In genomic region chr9:30921261-30922103, GRCm38 (mm10) we compare ENCODE assay signal across 8 mouse cellular contexts. TPM values are rescaled to one million over a fixed set of nuclear protein-coding genes. Genes with fewer than 3 reads are reported as not detected.
DNase-seq lines count a peak whose midpoint lies in the region; ATAC-seq and TF ChIP-seq lines count a peak whose summit lies in the region.

No protein-coding gene starts in this region.

- H3K9me3 ChIP-seq in heart, embryonic 14.5 days (ENCODE audit: control insufficient read depth, low read length) = no peaks in the 10 kb centered on the region
- no peaks in the 10 kb centered on the region for H3K9me3 ChIP-seq in liver, embryonic 14.5 days (ENCODE audit: control insufficient read depth, low read length)

- TF ChIP-seq EP300 in liver, embryonic 14.5 days (IDR thresholded peaks at IDR 0.05; ENCODE audit: low read depth) = no peak

- DNase-seq in cerebellum, postnatal 10 days = peak; percentile 26 to 42
- no peak for DNase-seq in cerebellum, adult 9-10 months
- DNase-seq in R1 (ENCODE audit: low read depth, low spot score) (peak; percentile 51), MN1 (ENCODE audit: low spot score) (no peak)
- DNase-seq in liver, embryonic 14.5 days (ENCODE audit: low read depth in 3 of 3, low spot score in 3 of 3) = no peak
- DNase-seq in layer of hippocampus, postnatal 14 days (ENCODE audit: low spot score in 2 of 2) = no peak
- DNase-seq in cerebellum, adult 11-12 months = no peak

- 2% methylated on average over 56 of the region's 56 CpGs for WGBS in heart, embryonic 14.5 days
- WGBS in liver, embryonic 14.5 days (ENCODE audit: insufficient replicate concordance) = 5% methylated on average over 56 of the region's 56 CpGs

- ATAC-seq in heart, embryonic 14.5 days (ENCODE audit: insufficient number of reproducible peaks, insufficient read depth, low FRiP score, low read depth) = no peak
- ATAC-seq in liver, embryonic 14.5 days (ENCODE audit: insufficient read depth) = no peak

- peaks cover 8% of the 10 kb centered on the region; the same call in 1 of the 2 replicates for H3K27me3 ChIP-seq in heart, embryonic 14.5 days (ENCODE audit: control insufficient read depth, insufficient read depth, low read length)
- H3K27me3 ChIP-seq in liver, embryonic 14.5 days (ENCODE audit: control insufficient read depth, insufficient read depth, low read length) = peaks cover 15% of the 10 kb centered on the region

- H3K4me3 ChIP-seq in heart, embryonic 14.5 days (ENCODE audit: control insufficient read depth in 1 of 2, insufficient read depth in 1 of 2, low read depth in 1 of 2, low read length in 2 of 2) = peak overlapping the region; percentile 59 to 63
- H3K4me3 ChIP-seq in liver, embryonic 14.5 days (ENCODE audit: insufficient read depth in 1 of 2, low read depth in 2 of 2, low read length in 2 of 2) = peak overlapping the region; percentile 26 to 37; a peak in 3 of 4 replicates

- H3K36me3 ChIP-seq in heart, embryonic 14.5 days (ENCODE audit: control insufficient read depth, insufficient read depth, low read length) = no peaks in the 10 kb centered on the region
- H3K36me3 ChIP-seq in liver, embryonic 14.5 days (replicated peaks; ENCODE audit: control insufficient read depth, insufficient read depth, low read depth) = no peaks in the 10 kb centered on the region

- TF ChIP-seq CTCF in liver, embryonic 14.5 days (IDR thresholded peaks at IDR 0.05; ENCODE audit: low read depth) = no peak

- peak overlapping the region; percentile 84 for H3K4me2 ChIP-seq in heart, embryonic 14.5 days (ENCODE audit: low read length)
- H3K4me2 ChIP-seq in liver, embryonic 14.5 days (ENCODE audit: low read depth) = peak overlapping the region; percentile 48

- H3K9ac ChIP-seq in heart, embryonic 14.5 days (ENCODE audit: low read length) = peak overlapping the region; percentile 66
- no peak overlapping the region for H3K9ac ChIP-seq in liver, embryonic 14.5 days (replicated peaks)

- peaks cover 15 to 21% of the 10 kb centered on the region in 2 experiments; a peak in 3 of 4 replicates for H3K4me1 ChIP-seq in heart, embryonic 14.5 days (ENCODE audit: control insufficient read depth in 2 of 2, insufficient read depth in 2 of 2, low read length in 2 of 2)
- H3K4me1 ChIP-seq in liver, embryonic 14.5 days (replicated peaks; ENCODE audit: control insufficient read depth in 2 of 2, insufficient read depth in 2 of 2, low read length in 1 of 2) = no peaks in the 10 kb centered on the region

- no peak overlapping the region for H3K27ac ChIP-seq in heart, embryonic 14.5 days (replicated peaks in 1 of 2; ENCODE audit: control insufficient read depth in 1 of 2, insufficient read depth in 1 of 2, low read depth in 2 of 2, low read length in 2 of 2)
- H3K27ac ChIP-seq in liver, embryonic 14.5 days = no peak overlapping the region

RNA-seq across cellular contexts. Expression of gene Adamts15, which starts 0.8 kb away (rescaled TPM):
- 5.4 and 6.0 TPM in 2 replicates for polyA plus RNA-seq in heart, embryonic 14.5 days (2014; fragmentation: Nextera tagmentation; extraction: Ambion mirVana)
- 0.29 and 0.38 TPM in 2 replicates for polyA plus RNA-seq in liver, embryonic 14.5 days (2012; rRNA removed)
- polyA plus RNA-seq in liver, embryonic 14.5 days (2014; fragmentation: Nextera tagmentation; extraction: Ambion mirVana) = 0.33 and 0.49 TPM in 2 replicates
- 1 to 10 TPM; 6.2 to 9.9 TPM for total RNA-seq in layer of hippocampus, postnatal 14 days (2021)

RNA-seq across cellular contexts. Expression of gene Adamts8, which starts 20.9 kb away (rescaled TPM):
- 9.4 and 11.0 TPM in 2 replicates for polyA plus RNA-seq in heart, embryonic 14.5 days (2014; fragmentation: Nextera tagmentation; extraction: Ambion mirVana)
- polyA plus RNA-seq in liver, embryonic 14.5 days (2012; rRNA removed) = 0.02 and 0.07 TPM in 2 replicates
- 0.04 and 0.11 TPM in 2 replicates for polyA plus RNA-seq in liver, embryonic 14.5 days (2014; fragmentation: Nextera tagmentation; extraction: Ambion mirVana)
- total RNA-seq in layer of hippocampus, postnatal 14 days (2021) = 1 to 10 TPM; 5.8 to 8.0 TPM

Comparison
In these comparisons a context has a peak if more than half of its experiments do, and no peak if none do; other contexts are left out.
1. DNase-seq: peak in cerebellum, postnatal 10 days (2 of 2) and R1 (single experiment); none in cerebellum, adult 9-10 months (single experiment), liver, embryonic 14.5 days (0 of 3), MN1 (single experiment), layer of hippocampus, postnatal 14 days (0 of 2) and cerebellum, adult 11-12 months (single experiment).